In genomic region chr10:64086567-64087391, GRCm38 (mm10) we compare ENCODE assay signal across 9 mouse cellular contexts. TPM values are rescaled to one million over a fixed set of nuclear protein-coding genes. Genes with fewer than 3 reads are reported as not detected.
DNase-seq lines count a peak whose midpoint lies in the region; ATAC-seq lines count a peak whose summit lies in the region.
"Had no signal": no experiment of that assay in that cellular context is flagged by ENCODE, and none has a peak within 500 bp of the region (broad histone marks: within the 10 kb centered on the region; RNA-seq: fewer than 3 reads in every experiment).

No protein-coding gene starts in this region.

- DNase-seq in heart, postnatal 10 days, result no peak
- peak; percentile 39 for DNase-seq in cerebellum, adult 8-10 months
- DNase-seq in forebrain, embryonic 14.5 days (ENCODE audit: low spot score), result peak; percentile 50
- DNase-seq in yolk sac, embryonic 10.5 days (ENCODE audit: low spot score), result no peak
- DNase-seq in kidney, postnatal 36 days, result no peak

- H3K4me1 ChIP-seq in heart, embryonic 16.5 days (ENCODE audit: control insufficient read depth, insufficient read depth, low read length), result peaks cover 21% of the 10 kb centered on the region
- peaks cover 6% of the 10 kb centered on the region for H3K4me1 ChIP-seq in forebrain, embryonic 14.5 days (ENCODE audit: control insufficient read depth, insufficient read depth, low read length)
- peaks cover 37% of the 10 kb centered on the region for H3K4me1 ChIP-seq in midbrain, embryonic 12.5 days

- peak overlapping the region; percentile 51; the same call in 1 of the 2 replicates for H3K4me3 ChIP-seq in heart, embryonic 16.5 days (ENCODE audit: low read length)
- peak overlapping the region; percentile 43 for H3K4me3 ChIP-seq in forebrain, embryonic 14.5 days (ENCODE audit: low read depth, low read length)
- peak overlapping the region; percentile 47 for H3K4me3 ChIP-seq in midbrain, embryonic 12.5 days

- peaks cover 9% of the 10 kb centered on the region for H3K27me3 ChIP-seq in heart, embryonic 16.5 days (ENCODE audit: control insufficient read depth, insufficient read depth, low read length)
- 0 out of 2 replicates have a peak, but pooled peaks cover 5% of the 10 kb centered on the region for H3K27me3 ChIP-seq in forebrain, embryonic 14.5 days (replicated peaks; ENCODE audit: control insufficient read depth, insufficient read depth, low read length)
- H3K27me3 ChIP-seq in midbrain, embryonic 12.5 days, result peaks cover 22% of the 10 kb centered on the region

- H3K4me2 ChIP-seq in heart, embryonic 16.5 days (ENCODE audit: low read depth, low read length), result peak overlapping the region; percentile 73
- H3K4me2 ChIP-seq in forebrain, embryonic 14.5 days (ENCODE audit: low read length), result peak overlapping the region; percentile 85
- H3K4me2 ChIP-seq in midbrain, embryonic 12.5 days (replicated peaks), result peak overlapping the region; percentile 76

- no peak for ATAC-seq in heart, embryonic 16.5 days (replicated peaks; ENCODE audit: extremely low read depth, insufficient read depth, low FRiP score)
- ATAC-seq in forebrain, embryonic 14.5 days, result peak; percentile 18; the same call in 1 of the 2 replicates
- peak; percentile 28; the same call in 1 of the 2 replicates for ATAC-seq in midbrain, embryonic 12.5 days (ENCODE audit: low FRiP score, low read depth)
- no peak for ATAC-seq in CD4-positive, CD25-positive, alpha-beta regulatory T cell, adult 4 months

- no peak overlapping the region for H3K9ac ChIP-seq in heart, embryonic 16.5 days (ENCODE audit: low read length)
- peak overlapping the region; percentile 61; the same call in 1 of the 2 replicates for H3K9ac ChIP-seq in forebrain, embryonic 14.5 days (ENCODE audit: low read length)
- H3K9ac ChIP-seq in midbrain, embryonic 12.5 days (replicated peaks), result peak overlapping the region; percentile 57

- intact Hi-C loops in heart, postnatal 10 days (cut with DNase I), result loop anchor here (5.0 kb wide), 1 partner anchor 186 kb away; no protein-coding TSS in a partner anchor

- no peaks in the 10 kb centered on the region for H3K36me3 ChIP-seq in heart, embryonic 16.5 days (ENCODE audit: control insufficient read depth, insufficient read depth)
- H3K36me3 ChIP-seq in forebrain, embryonic 14.5 days (ENCODE audit: control insufficient read depth, insufficient read depth, low read length), result no peaks in the 10 kb centered on the region
- no peaks in the 10 kb centered on the region for H3K36me3 ChIP-seq in midbrain, embryonic 12.5 days

- H3K27ac ChIP-seq in heart, embryonic 16.5 days (ENCODE audit: low read length), result no peak overlapping the region
- no peak overlapping the region for H3K27ac ChIP-seq in forebrain, embryonic 14.5 days (ENCODE audit: low read depth, low read length)
- H3K27ac ChIP-seq in midbrain, embryonic 12.5 days (replicated peaks), result no peak overlapping the region

- H3K9me3 ChIP-seq in heart, embryonic 16.5 days (replicated peaks; ENCODE audit: control insufficient read depth, low read length), result no peaks in the 10 kb centered on the region
- H3K9me3 ChIP-seq in forebrain, embryonic 14.5 days (replicated peaks; ENCODE audit: control insufficient read depth, low read length), result no peaks in the 10 kb centered on the region
- H3K9me3 ChIP-seq in midbrain, embryonic 12.5 days, result no peaks in the 10 kb centered on the region
- H3K9me3 ChIP-seq: megakaryocyte, embryonic 14.5 days had no signal

- 6% methylated on average over 12 of the region's 12 CpGs for WGBS in heart, embryonic 16.5 days
- 4% methylated on average over 12 of the region's 12 CpGs for WGBS in forebrain, embryonic 14.5 days
- WGBS in midbrain, embryonic 12.5 days, result 3% methylated on average over 12 of the region's 12 CpGs

RNA-seq across cellular contexts. Expression of gene Lrrtm3, which starts 3.3 kb away (rescaled TPM):
- 1.7 and 2.2 TPM in 2 replicates for polyA plus RNA-seq in heart, embryonic 16.5 days (2015; fragmentation: Nextera tagmentation; extraction: Ambion mirVana)
- total RNA-seq in heart, postnatal 10 days (2021), result under 1 TPM; 0.19 to 0.52 TPM
- 10.5 and 17.6 TPM in 2 replicates for polyA plus RNA-seq in forebrain, embryonic 14.5 days (2014; fragmentation: Nextera tagmentation; extraction: Ambion mirVana)
- polyA plus RNA-seq in midbrain, embryonic 12.5 days (2016; fragmentation: Nextera tagmentation; extraction: Ambion mirVana), result 3.4 and 5.7 TPM in 2 replicates
- polyA plus RNA-seq in CD4-positive, CD25-positive, alpha-beta regulatory T cell, adult 4 months (2017; shearing (Covaris generic)), result not detected

Comparison
In these comparisons a context has a peak if more than half of its experiments do, and no peak if none do; other contexts are left out.
1. ATAC-seq: peak in forebrain, embryonic 14.5 days (single experiment) and midbrain, embryonic 12.5 days (single experiment); none in heart, embryonic 16.5 days (single experiment) and CD4-positive, CD25-positive, alpha-beta regulatory T cell, adult 4 months (single experiment).
2. DNase-seq: peak in cerebellum, adult 8-10 months (single experiment) and forebrain, embryonic 14.5 days (single experiment); none in heart, postnatal 10 days (0 of 2), yolk sac, embryonic 10.5 days (single experiment) and kidney, postnatal 36 days (0 of 2).
3. Peak in every context shown above with its lines, with median percentiles within 50 percentile points of each other: H3K4me2 ChIP-seq and H3K4me3 ChIP-seq.